Mouse (Mus musculus) MEL (cell line): ENCODE results near the gene Alg9. TPM values are rescaled to one million over a fixed set of nuclear protein-coding genes. Genes with fewer than 3 reads are reported as not detected.

Experiments used
- DNase-seq: peaks from one replicate; pipeline ENCODE4 v3.0.0; 2011; ENCODE audit warnings: low read depth, low spot score
- H3K27ac ChIP-seq: 2 replicates; pipeline ENCODE4 v1.5.1; 2012; ENCODE audit warnings: low read depth, mild to moderate bottlenecking, control low read depth, low read length, moderate library complexity; ENCODE audit not compliant: control insufficient read depth
- H3K27me3 ChIP-seq, 2 experiments: fragments of 150-350 bp in 1 of 2; sonication (generic) in 1 of 2; 2 replicates each; pipeline ENCODE4 v1.6.1; 2012; ENCODE audit warnings: low read length in 2 of 2, mild to moderate bottlenecking in 2 of 2, improper control_type of control experiment in 1 of 2, moderate library complexity in 1 of 2; ENCODE audit not compliant: insufficient read depth in 2 of 2, control insufficient read depth in 1 of 2
- H3K36me3 ChIP-seq, 2 experiments: 2 replicates each; pipeline ENCODE4 v1.6.1; 2012 to 2014; ENCODE audit warnings: low read length in 2 of 2, improper control_type of control experiment in 1 of 2, inconsistent platforms in 1 of 2, mild to moderate bottlenecking in 1 of 2; ENCODE audit not compliant: insufficient read depth in 2 of 2, control insufficient read depth in 1 of 2
- H3K4me1 ChIP-seq, 2 experiments: fragments of 150-350 bp in 1 of 2; sonication (generic) in 1 of 2; 2 replicates each; pipeline ENCODE4 v1.6.1; 2012; ENCODE audit warnings: low read length in 2 of 2, improper control_type of control experiment in 1 of 2, mild to moderate bottlenecking in 1 of 2; ENCODE audit not compliant: insufficient read depth in 2 of 2, control insufficient read depth in 1 of 2
- H3K4me3 ChIP-seq, 2 experiments: fragments of 150-350 bp in 1 of 2; sonication (generic) in 1 of 2; 2 replicates each; pipeline ENCODE4 v1.5.1; 2012; ENCODE audit warnings: low read depth in 2 of 2, low read length in 2 of 2, mild to moderate bottlenecking in 2 of 2, moderate library complexity in 2 of 2, control low read depth in 1 of 2, improper control_type of control experiment in 1 of 2; ENCODE audit not compliant: control insufficient read depth in 1 of 2, insufficient read depth in 1 of 2
- H3K79me2 ChIP-seq: 2 replicates; pipeline ENCODE4 v1.6.1; 2012; ENCODE audit warnings: mild to moderate bottlenecking, low read length, moderate library complexity; ENCODE audit not compliant: control insufficient read depth, poor library complexity, insufficient read depth
- H3K9ac ChIP-seq: 2 replicates; pipeline ENCODE4 v1.6.1; 2012; ENCODE audit warnings: low read depth, mild to moderate bottlenecking, control low read depth, low read length, moderate library complexity; ENCODE audit not compliant: control insufficient read depth, poor library complexity, severe bottlenecking
- H3K9me3 ChIP-seq: fragments of 150-350 bp; sonication (generic); replicated peaks from 2 replicates; pipeline ENCODE4 v1.6.1; 2012; ENCODE audit warnings: mild to moderate bottlenecking, low read length, improper control_type of control experiment, moderate library complexity; ENCODE audit not compliant: insufficient read depth
- CTCF ChIP-seq, 3 experiments: IDR thresholded peaks in 2 of 3; conservative IDR thresholded peaks in 1 of 3; 2 replicates each; pipeline ENCODE4 v1.5.1; 2011 to 2012; ENCODE audit warnings: low read length in 3 of 3, low read depth in 2 of 3, mild to moderate bottlenecking in 2 of 3, improper control_type of control experiment in 1 of 3, inconsistent platforms in 1 of 3, mixed read lengths in 1 of 3, moderate library complexity in 1 of 3; ENCODE audit not compliant: control insufficient read depth in 1 of 3, insufficient read depth in 1 of 3, poor library complexity in 1 of 3, severe bottlenecking in 1 of 3
- EP300 ChIP-seq, 2 experiments: IDR thresholded peaks; 2 replicates each; pipeline ENCODE4 v1.6.1; 2011; ENCODE audit warnings: improper control_type of control experiment in 2 of 2, low read length in 2 of 2, low read depth in 1 of 2, mild to moderate bottlenecking in 1 of 2
- GATA1 ChIP-seq: IDR thresholded peaks from 2 replicates; pipeline ENCODE4 v1.6.1; 2011; ENCODE audit warnings: low read depth, low read length, improper control_type of control experiment
- HCFC1 ChIP-seq: IDR thresholded peaks from 2 replicates; pipeline ENCODE4 v1.6.1; 2012; ENCODE audit warnings: low read depth, mild to moderate bottlenecking, inconsistent platforms, low read length, improper control_type of control experiment, moderate library complexity
- MAFK ChIP-seq: IDR thresholded peaks from 2 replicates; pipeline ENCODE4 v1.6.1; 2011; ENCODE audit warnings: low read depth, mild to moderate bottlenecking, low read length, improper control_type of control experiment, borderline replicate concordance
- MAX ChIP-seq: IDR thresholded peaks from 2 replicates; pipeline ENCODE4 v1.6.1; 2011; ENCODE audit warnings: low read length, improper control_type of control experiment
- MAZ ChIP-seq: IDR thresholded peaks from 2 replicates; pipeline ENCODE4 v1.6.1; 2012; ENCODE audit warnings: low read depth, mild to moderate bottlenecking, inconsistent platforms, low read length, improper control_type of control experiment
- MXI1 ChIP-seq: IDR thresholded peaks from 2 replicates; pipeline ENCODE4 v1.6.1; 2011; ENCODE audit warnings: mild to moderate bottlenecking, low read depth, low read length, improper control_type of control experiment
- MYC ChIP-seq: IDR thresholded peaks from 2 replicates; pipeline ENCODE4 v1.6.1; 2011; ENCODE audit warnings: low read depth, mild to moderate bottlenecking, low read length, improper control_type of control experiment, moderate library complexity
- NELFE ChIP-seq: IDR thresholded peaks from 2 replicates; pipeline ENCODE4 v1.6.1; 2011; ENCODE audit warnings: low read depth, low read length, improper control_type of control experiment
- NRF1 ChIP-seq: IDR thresholded peaks from 2 replicates; pipeline ENCODE4 v1.6.1; 2014; ENCODE audit warnings: low read depth, mild to moderate bottlenecking, inconsistent platforms, low read length, improper control_type of control experiment, moderate library complexity; ENCODE audit not compliant: poor library complexity, insufficient read depth, severe bottlenecking
- POLR2A ChIP-seq, 2 experiments: IDR thresholded peaks; 2 replicates each; pipeline ENCODE4 v1.6.1; 2011 to 2012; ENCODE audit warnings: low read length in 2 of 2, mild to moderate bottlenecking in 2 of 2, control low read depth in 1 of 2, improper control_type of control experiment in 1 of 2, low read depth in 1 of 2, moderate library complexity in 1 of 2; ENCODE audit not compliant: control insufficient read depth in 1 of 2, insufficient read depth in 1 of 2, poor library complexity in 1 of 2
- POLR2AphosphoS2 ChIP-seq: IDR thresholded peaks from 2 replicates; pipeline ENCODE4 v1.6.1; 2011; ENCODE audit warnings: low read length, improper control_type of control experiment
- POLR2AphosphoS5 ChIP-seq: IDR thresholded peaks from 2 replicates; pipeline ENCODE4 v1.6.1; 2012; ENCODE audit warnings: low read depth, borderline replicate concordance, mild to moderate bottlenecking, inconsistent platforms, low read length, moderate library complexity, mixed read lengths
- SIN3A ChIP-seq: IDR thresholded peaks from 2 replicates; pipeline ENCODE4 v1.6.1; 2012; ENCODE audit warnings: low read length, improper control_type of control experiment, inconsistent platforms
- TBP ChIP-seq: IDR thresholded peaks from 2 replicates; pipeline ENCODE4 v1.8.0; 2011; ENCODE audit warnings: low read depth, low read length, improper control_type of control experiment
- TCF12 ChIP-seq: IDR thresholded peaks from 2 replicates; pipeline ENCODE4 v1.6.1; 2014; ENCODE audit warnings: low read depth, mild to moderate bottlenecking, inconsistent platforms, low read length, improper control_type of control experiment, moderate library complexity
- USF1 ChIP-seq: IDR thresholded peaks from 2 replicates; pipeline ENCODE4 v1.6.1; 2014; ENCODE audit warnings: low read depth, mild to moderate bottlenecking, inconsistent platforms, low read length, improper control_type of control experiment, moderate library complexity
- ZKSCAN1 ChIP-seq: IDR thresholded peaks from 2 replicates; pipeline ENCODE4 v1.6.1; 2012; ENCODE audit warnings: low read depth, mild to moderate bottlenecking, inconsistent platforms, low read length, improper control_type of control experiment, moderate library complexity
- ZMIZ1 ChIP-seq: IDR thresholded peaks from 2 replicates; pipeline ENCODE4 v1.6.1; 2012; ENCODE audit warnings: low read depth, mild to moderate bottlenecking, inconsistent platforms, low read length, improper control_type of control experiment, moderate library complexity
- polyA plus RNA-seq, 2 experiments: library from polyadenylated mRNA; stranded (reverse) in 1 of 2; unstranded in 1 of 2; fragments of >175 nt in 1 of 2; fragments of >200 nt in 1 of 2; gene quantifications; 2 replicates each; pipeline versions ENCODE4 v1.2.1 to v1.2.4; 2012; ENCODE audit warnings: low replicate concordance in 2 of 2, low read depth in 1 of 2; ENCODE audit not compliant: insufficient read length in 2 of 2, insufficient read depth in 1 of 2, missing spikeins in 1 of 2
- total RNA-seq: library from RNA; depleted of rRNA; stranded (reverse); fragments of 300-350 nt; gene quantifications from 2 replicates; pipeline ENCODE4 v1.2.3, GENCODE M21; 2012

Alg9 gene
- total and polyA plus RNA-seq, 3 experiments: 23.3 to 46.7 TPM; not detected in 1

GRCm38 (mm10) chr9:50856341-50857081 is 81.7 kb downstream of the Alg9 start:
- peak overlapping the region; percentile 96 for H3K9ac ChIP-seq
- peaks cover 10 to 25% of the 10 kb centered on the region in 2 experiments; a peak in 3 of 4 replicates for H3K4me1 ChIP-seq
- peak; percentile 91 for DNase-seq
- TF ChIP-seq POLR2AphosphoS2: peak; percentile 87; the same call in 1 of the 2 replicates
- no peak for TF ChIP-seq GATA1
- TF ChIP-seq MXI1: peak; percentile 76
- TF ChIP-seq MAZ: no peak
- peak; percentile 65; the same call in 1 of the 2 replicates for TF ChIP-seq SIN3A
- peak; percentile 84 to 87 for TF ChIP-seq POLR2A (IDR thresholded peaks at IDR 0.05; ENCODE audit: control insufficient read depth in 1 of 2, insufficient read depth in 1 of 2, low read depth in 1 of 2, low read length in 2 of 2, poor library complexity in 1 of 2)
- no peak for TF ChIP-seq ZKSCAN1
- peak; percentile 20; the same call in 1 of the 2 replicates for TF ChIP-seq HCFC1
- TF ChIP-seq TCF12: peak; percentile 47
- TF ChIP-seq NRF1: no peak
- TF ChIP-seq MAX: peak; percentile 15; the same call in 1 of the 2 replicates
- no peak for TF ChIP-seq MAFK
- TF ChIP-seq EP300 (IDR thresholded peaks at IDR 0.05; ENCODE audit: low read depth in 1 of 2, low read length in 2 of 2): peak in 1 of 2 experiments; percentile 6; a peak in 1 of 4 replicates
- no peak for TF ChIP-seq POLR2AphosphoS5
- peak; percentile 75 for TF ChIP-seq NELFE
- TF ChIP-seq MYC: peak; percentile 20; the same call in 1 of the 2 replicates
- TF ChIP-seq ZMIZ1: peak; percentile 70
- TF ChIP-seq USF1: peak; percentile 61
- H3K27me3 ChIP-seq: no peaks in the 10 kb centered on the region
- peaks cover 26% of the 10 kb centered on the region for H3K79me2 ChIP-seq
- peak overlapping the region; percentile 98 for H3K27ac ChIP-seq
- peaks cover 5 to 19% of the 10 kb centered on the region in 2 experiments for H3K36me3 ChIP-seq
- peak overlapping the region; percentile 85 to 89 for H3K4me3 ChIP-seq
- H3K9me3 ChIP-seq: no peaks in the 10 kb centered on the region

- TF ChIP-seq CTCF (IDR thresholded peaks at IDR 0.05 in 2 of 3, conservative IDR thresholded peaks at IDR 0.05 in 1 of 3; ENCODE audit: control insufficient read depth in 1 of 3, insufficient read depth in 1 of 3, low read depth in 2 of 3, low read length in 3 of 3, poor library complexity in 1 of 3, severe bottlenecking in 1 of 3) (no peak), MAX (peak; percentile 44; the same call in 1 of the 2 replicates), TBP (0 out of 2 replicates have a peak, but pooled peaks have one; percentile 7), SIN3A (peak; percentile 6; the same call in 1 of the 2 replicates)
- peak overlapping the region; percentile 79 for H3K27ac ChIP-seq
- H3K27me3 ChIP-seq: no peaks in the 10 kb centered on the region
- peak; percentile 55 for DNase-seq
- peak overlapping the region; percentile 96 for H3K9ac ChIP-seq
- H3K4me1 ChIP-seq: peaks cover 10 to 19% of the 10 kb centered on the region in 2 experiments; a peak in 3 of 4 replicates
- H3K4me3 ChIP-seq: peak overlapping the region; percentile 85 to 89
- no peaks in the 10 kb centered on the region for H3K9me3 ChIP-seq
- H3K36me3 ChIP-seq: peaks cover 8 to 19% of the 10 kb centered on the region in 2 experiments
- peaks cover 26% of the 10 kb centered on the region for H3K79me2 ChIP-seq
Measured at GRCm38 (mm10) chr9:50857082-50857641, 82.3 kb downstream of the Alg9 start.
